Mouse (Mus musculus) midbrain, embryonic 11.5 days (tissue): ENCODE results near the gene Ndufv3. TPM values are rescaled to one million over a fixed set of nuclear protein-coding genes. Genes with fewer than 3 reads are reported as not detected.
"Not testable (repeated sequence)": the region's sequence is repeated elsewhere in the genome, so short reads cannot be mapped to it uniquely, and the experiment has no call there.

ENCODE experiments used
- ATAC-seq: fragments of 200-750 bp; cut with Nextera tagmentation; 2 replicates; pipeline ENCODE4 v1.8.0; 2017; ENCODE audit warnings: moderate TSS enrichment, moderate library complexity; ENCODE audit not compliant: low FRiP score
- DNase-seq: peaks from one replicate; pipeline ENCODE4 v3.0.0; 2015; ENCODE audit warnings: low spot score; ENCODE audit errors: missing footprints
- H3K27ac ChIP-seq: fragments of 300-500 bp; sonication (generic); 2 replicates; pipeline ENCODE4 v1.5.1; 2014; ENCODE audit warnings: low read depth, low read length
- H3K27me3 ChIP-seq: fragments of 300-500 bp; sonication (generic); 2 replicates; pipeline ENCODE4 v1.6.1; 2014; ENCODE audit warnings: mild to moderate bottlenecking, low read length, moderate library complexity, mixed read lengths; ENCODE audit not compliant: control insufficient read depth, insufficient read depth
- H3K36me3 ChIP-seq: fragments of 300-500 bp; sonication (generic); 2 replicates; pipeline ENCODE4 v1.6.1; 2014; ENCODE audit warnings: mild to moderate bottlenecking, low read length, moderate library complexity, mixed read lengths; ENCODE audit not compliant: control insufficient read depth, insufficient read depth
- H3K4me1 ChIP-seq: fragments of 300-500 bp; sonication (generic); 2 replicates; pipeline ENCODE4 v1.6.1; 2014; ENCODE audit warnings: low read length; ENCODE audit not compliant: control insufficient read depth, insufficient read depth
- H3K4me2 ChIP-seq: fragments of 300-500 bp; sonication (generic); 2 replicates; pipeline ENCODE4 v1.6.1; 2014; ENCODE audit warnings: mild to moderate bottlenecking, moderate library complexity
- H3K4me3 ChIP-seq: fragments of 300-500 bp; sonication (generic); 2 replicates; pipeline ENCODE4 v1.5.1; 2014; ENCODE audit warnings: low read depth, low read length
- H3K9ac ChIP-seq: fragments of 300-500 bp; sonication (generic); 2 replicates; pipeline ENCODE4 v1.6.1; 2014; ENCODE audit warnings: low read length
- H3K9me3 ChIP-seq: fragments of 300-500 bp; sonication (generic); 2 replicates; pipeline ENCODE4 v1.6.1; 2016; ENCODE audit warnings: low read length; ENCODE audit not compliant: control insufficient read depth
- WGBS: fragments of 180-500 bp; shearing (Covaris S2); extraction: QIAGEN DNeasy Blood & Tissue Kit; methylation state at CpG from one replicate; pipeline ENCODE4 v1.1.7; 2014; 5-methylcytosine and 5-hydroxymethylcytosine counted together
- polyA plus RNA-seq: library from polyadenylated mRNA; unstranded; fragments of >200 nt; fragmentation: Nextera tagmentation; extraction: Ambion mirVana; gene quantifications from 2 replicates; pipeline ENCODE4 v1.2.1, GENCODE M21; 2014

Gene Ndufv3
- polyA plus RNA-seq, 1 experiment from 2014 or later, result 249 TPM

- 95% methylated on average over 4 of the region's 4 CpGs for WGBS
- H3K36me3 ChIP-seq, result peaks cover 5% of the 10 kb centered on the region; the same call in 1 of the 2 replicates
Observed at GRCm38 (mm10) chr17:31525114-31525513, 5.2 kb downstream of the Ndufv3 start.

DNA sequence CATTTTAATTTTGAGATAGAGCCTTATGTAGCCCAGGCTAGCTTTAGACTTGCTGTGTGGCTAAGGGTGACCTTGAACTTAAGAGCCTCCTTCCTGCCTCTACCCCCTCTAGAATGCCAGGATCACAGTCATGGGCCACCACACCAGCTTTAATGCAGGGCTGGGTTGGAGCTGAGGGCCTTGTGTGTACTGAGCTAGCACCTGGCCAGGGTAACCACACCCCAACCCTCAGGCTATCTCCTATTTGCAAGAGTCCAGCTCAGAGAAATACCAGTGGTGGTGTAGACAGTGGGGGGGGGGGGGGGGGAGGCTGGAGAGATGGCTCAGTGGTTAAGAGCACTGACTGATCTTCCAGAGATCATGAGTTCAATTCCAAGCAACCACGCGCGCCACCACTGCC lies 5.9 kb downstream of the Ndufv3 start:
- peaks cover 2% of the 10 kb centered on the region for H3K4me1 ChIP-seq
- DNase-seq (no peak), ATAC-seq (no peak)
- H3K9ac ChIP-seq, result no peak overlapping the region
- H3K27me3 ChIP-seq, result no peaks in the 10 kb centered on the region
- peaks cover 5% of the 10 kb centered on the region; the same call in 1 of the 2 replicates for H3K36me3 ChIP-seq
- no peaks in the 10 kb centered on the region for H3K9me3 ChIP-seq
- no peak overlapping the region for H3K27ac ChIP-seq
- 98% methylated on average over 3 of the region's 3 CpGs for WGBS
- no peak overlapping the region for H3K4me3 ChIP-seq
- H3K4me2 ChIP-seq, result no peak overlapping the region

More at GRCm38 (mm10) chr17:31525114-31525513, 5.2 kb downstream of the Ndufv3 start:
- H3K4me3 ChIP-seq, result no peak overlapping the region
- ATAC-seq, result no peak
- DNase-seq, result no peak
- H3K27ac ChIP-seq, result no peak overlapping the region
- H3K4me1 ChIP-seq, result peaks cover 7% of the 10 kb centered on the region
- no peaks in the 10 kb centered on the region for H3K27me3 ChIP-seq
- no peak overlapping the region for H3K4me2 ChIP-seq
- no peaks in the 10 kb centered on the region for H3K9me3 ChIP-seq
- H3K9ac ChIP-seq, result no peak overlapping the region

DNA sequence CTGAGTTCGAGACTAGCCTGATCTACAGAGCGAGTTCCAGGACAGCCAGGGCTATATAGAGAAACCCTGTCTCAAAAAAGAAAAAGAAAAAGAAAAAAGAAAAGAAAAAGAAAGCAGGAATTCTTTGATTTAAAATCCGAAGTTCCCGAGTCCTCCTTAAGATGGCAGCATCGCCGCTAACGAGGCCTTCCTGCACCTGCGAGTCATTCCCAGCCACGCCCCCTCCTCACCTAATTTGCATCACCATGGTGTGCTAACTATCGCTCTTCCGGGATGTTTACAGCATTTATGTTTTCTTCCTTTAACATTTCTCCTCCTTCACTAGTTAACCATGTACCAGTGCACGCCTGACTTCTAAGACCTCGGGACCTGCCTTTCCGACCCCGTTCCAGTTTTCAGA lies 9.4 kb downstream of the Ndufv3 start:
- ATAC-seq, result no peak
- Histone ChIP-seq H3K27ac (no peak overlapping the region), H3K9me3 (no peaks in the 10 kb centered on the region), H3K27me3 (no peaks in the 10 kb centered on the region), H3K4me1 (no peaks in the 10 kb centered on the region), H3K36me3 (peaks cover 5% of the 10 kb centered on the region; the same call in 1 of the 2 replicates), H3K9ac (no peak overlapping the region), H3K4me2 (no peak overlapping the region), H3K4me3 (no peak overlapping the region)
- DNase-seq, result no peak
- WGBS, result 25% methylated on average over 15 of the region's 15 CpGs

DNA sequence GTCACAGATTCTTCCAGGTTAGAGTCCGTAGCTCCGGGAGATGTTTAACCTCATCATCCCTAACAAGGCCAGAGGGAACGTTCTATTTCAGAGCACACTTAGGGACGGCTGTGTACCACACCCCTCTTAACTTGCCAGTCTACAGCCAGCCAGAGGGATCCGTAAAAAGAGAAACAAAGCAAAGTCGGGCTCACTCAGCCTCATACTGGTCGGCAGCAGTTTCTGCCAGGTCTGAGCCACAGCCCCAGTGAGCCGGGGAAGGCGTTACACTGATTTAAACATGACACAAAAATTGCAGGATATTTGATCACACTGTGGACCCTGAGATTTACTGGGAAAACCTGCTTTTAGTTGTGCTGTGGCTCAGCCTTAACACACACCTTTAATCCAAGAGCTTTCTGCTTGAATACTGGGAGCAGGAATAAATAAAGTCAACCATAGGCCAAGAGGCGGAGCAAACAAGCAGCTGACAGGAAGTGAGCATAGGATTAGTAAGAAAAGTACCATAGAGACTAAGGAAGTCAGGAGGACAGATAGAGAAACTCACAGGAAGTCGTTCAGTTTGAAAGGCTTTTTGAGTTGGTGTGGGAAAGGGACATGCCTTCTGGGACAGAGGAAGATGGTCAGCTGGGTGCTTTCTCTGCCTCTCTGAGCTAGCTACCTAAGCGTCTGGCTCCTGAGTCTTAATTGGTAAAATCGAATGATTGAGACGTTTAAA lies 11.7 kb downstream of the Ndufv3 start:
- WGBS, result 88% methylated on average over 14 of the region's 14 CpGs
- Histone ChIP-seq H3K4me1 (peaks cover 4% of the 10 kb centered on the region; the same call in 1 of the 2 replicates), H3K36me3 (peaks cover 5% of the 10 kb centered on the region; the same call in 1 of the 2 replicates), H3K27me3 (no peaks in the 10 kb centered on the region), H3K4me3 (no peak overlapping the region), H3K27ac (no peak overlapping the region), H3K9ac (no peak overlapping the region), H3K4me2 (no peak overlapping the region), H3K9me3 (no peaks in the 10 kb centered on the region)
- DNase-seq, result no peak
- no peak for ATAC-seq

GRCm38 (mm10) chr17:31532331-31532730 lies 12.4 kb downstream of the Ndufv3 start:
- WGBS, result 99% methylated on average over 3 of the region's 4 CpGs

GRCm38 (mm10) chr17:31535358-31535757 lies 15.4 kb downstream of the Ndufv3 start:
- peaks cover 4% of the 10 kb centered on the region; the same call in 1 of the 2 replicates for H3K4me1 ChIP-seq
- no peak overlapping the region for H3K4me2 ChIP-seq
- WGBS, result 72% methylated on average over 4 of the region's 4 CpGs
- no peaks in the 10 kb centered on the region for H3K27me3 ChIP-seq
- ATAC-seq, result no peak
- DNase-seq, result no peak
- H3K27ac ChIP-seq, result no peak overlapping the region
- H3K4me3 ChIP-seq, result no peak overlapping the region
- no peaks in the 10 kb centered on the region for H3K9me3 ChIP-seq
- no peaks in the 10 kb centered on the region for H3K36me3 ChIP-seq
- no peak overlapping the region for H3K9ac ChIP-seq

More at GRCm38 (mm10) chr17:31532331-31532730, 12.4 kb downstream of the Ndufv3 start:
- H3K27me3 ChIP-seq, H3K9me3 ChIP-seq, DNase-seq, H3K4me3 ChIP-seq, H3K27ac ChIP-seq, H3K36me3 ChIP-seq, H3K9ac ChIP-seq, ATAC-seq, H3K4me2 ChIP-seq, H3K4me1 ChIP-seq: not testable (repeated sequence)

DNA sequence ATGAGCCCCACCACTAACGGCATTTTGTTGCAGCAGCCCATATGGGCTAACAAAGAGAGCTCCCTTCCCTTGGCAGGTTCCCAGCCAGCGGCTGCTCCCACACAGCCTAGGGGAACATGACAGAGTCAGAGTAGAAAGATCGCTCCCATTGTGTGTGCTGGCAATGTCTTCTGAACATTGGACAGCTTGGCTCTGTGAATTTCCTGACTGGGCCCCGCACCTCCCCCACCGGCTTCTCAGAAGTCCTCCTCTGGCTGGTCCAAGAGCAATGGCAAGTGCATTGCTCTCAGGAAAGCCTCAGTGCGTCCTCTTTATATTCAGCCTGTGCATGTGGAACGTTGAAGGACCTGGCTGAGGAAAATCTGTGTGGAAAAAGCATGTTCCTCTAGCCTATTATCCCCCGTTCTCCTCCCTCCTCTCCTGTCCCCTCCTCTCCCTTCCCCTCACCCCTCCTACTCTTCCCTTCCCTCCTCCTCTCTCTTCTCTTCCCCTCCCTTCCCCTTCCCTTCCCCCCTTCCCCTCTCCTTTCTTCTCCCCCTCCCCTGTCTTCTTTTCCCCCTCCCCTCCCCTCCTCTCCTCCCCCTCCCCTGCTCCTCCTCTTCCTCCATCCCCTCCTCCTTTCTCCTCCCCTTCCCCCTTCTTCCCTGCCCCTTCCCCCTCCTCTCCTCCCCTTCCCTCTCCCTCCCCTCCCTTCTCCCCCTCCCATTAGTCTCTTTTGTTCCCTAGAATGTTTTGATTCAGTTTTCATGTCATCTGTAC lies 16.1 kb downstream of the Ndufv3 start:
- H3K4me2 ChIP-seq, result no peak overlapping the region
- WGBS, result 46% methylated on average over 8 of the region's 8 CpGs
- H3K4me3 ChIP-seq, result no peak overlapping the region
- ATAC-seq (peak; percentile 57), DNase-seq (peak; percentile 88)
- H3K27me3 ChIP-seq, result no peaks in the 10 kb centered on the region
- peak overlapping the region; percentile 51 for H3K9ac ChIP-seq
- no peaks in the 10 kb centered on the region for H3K9me3 ChIP-seq
- peaks cover 4% of the 10 kb centered on the region; the same call in 1 of the 2 replicates for H3K4me1 ChIP-seq
- H3K36me3 ChIP-seq, result no peaks in the 10 kb centered on the region
- H3K27ac ChIP-seq, result peak overlapping the region; percentile 1

DNA sequence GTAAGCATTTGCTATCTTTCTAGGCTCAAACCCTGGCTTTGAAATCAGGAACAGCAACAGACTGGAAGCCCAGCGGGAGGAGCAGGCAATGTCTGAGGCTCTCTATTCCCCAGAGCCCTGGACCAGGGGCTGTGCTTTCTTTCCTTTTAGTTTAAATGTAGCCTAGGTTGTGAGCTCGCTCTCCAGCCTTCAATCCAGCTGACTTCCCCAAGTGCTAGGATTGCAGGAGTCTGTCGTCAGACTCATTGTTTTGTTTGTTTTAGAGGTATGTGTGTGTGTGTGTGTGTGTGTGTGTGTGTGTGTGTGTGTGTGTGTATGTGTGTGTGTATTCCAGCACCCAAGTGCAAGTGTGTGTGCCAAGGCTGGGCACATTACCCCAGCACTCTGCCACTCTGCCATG lies 20.2 kb downstream of the Ndufv3 start:
- ATAC-seq, result no peak
- no peak overlapping the region for H3K27ac ChIP-seq
- no peaks in the 10 kb centered on the region for H3K36me3 ChIP-seq

More for the DNA sequence above, 20.2 kb downstream of the Ndufv3 start:
- Histone ChIP-seq H3K27me3 (no peaks in the 10 kb centered on the region), H3K9me3 (no peaks in the 10 kb centered on the region), H3K9ac (no peak overlapping the region), H3K4me3 (no peak overlapping the region), H3K4me2 (no peak overlapping the region), H3K4me1 (peaks cover 4% of the 10 kb centered on the region; the same call in 1 of the 2 replicates)
- WGBS, result 64% methylated on average over 3 of the region's 3 CpGs
- DNase-seq, result no peak
